Comparison of ENCODE assay signal across 8 mouse cellular contexts in the genomic region with DNA sequence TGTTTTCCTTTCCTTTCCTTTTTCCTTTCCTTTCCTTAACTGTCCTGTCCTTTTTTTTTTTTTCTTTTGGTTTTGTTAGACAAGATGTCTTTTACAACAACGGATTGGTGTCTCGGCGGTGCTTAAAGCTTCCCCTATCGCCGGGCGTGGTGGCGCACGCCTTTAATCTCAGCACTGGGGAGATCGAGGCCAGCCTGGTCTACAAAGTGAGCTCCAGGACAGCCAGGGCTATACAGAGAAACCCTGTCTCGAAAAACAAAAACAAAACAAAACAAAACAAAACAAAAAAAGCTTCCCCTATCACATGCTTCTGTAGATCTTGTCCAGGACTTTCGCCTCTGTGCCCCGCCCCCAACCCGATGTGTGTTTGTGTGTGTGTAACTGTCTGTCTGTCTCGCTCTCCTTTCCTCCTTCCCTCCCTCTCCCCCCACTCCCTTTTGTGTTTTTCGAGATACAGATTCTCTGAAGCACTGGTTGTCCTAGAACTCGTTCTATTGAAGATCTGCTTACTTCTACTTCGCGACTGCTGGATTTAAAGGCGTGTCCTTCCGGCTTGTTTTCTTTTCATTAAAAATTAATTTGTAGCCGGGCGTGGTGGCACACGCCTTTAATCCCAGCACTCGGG. TPM values are rescaled to one million over a fixed set of nuclear protein-coding genes. Genes with fewer than 3 reads are reported as not detected.
DNase-seq lines count a peak whose midpoint lies in the region; TF ChIP-seq lines count a peak whose summit lies in the region.

No protein-coding gene starts in this region.

- WGBS in forebrain, embryonic 10.5 days, result 7% methylated on average over 24 of the region's 24 CpGs
- 1% methylated on average over 24 of the region's 24 CpGs for WGBS in small intestine, adult 2 months

- no peaks in the 10 kb centered on the region for H3K27me3 ChIP-seq in forebrain, embryonic 10.5 days (ENCODE audit: poor library complexity, severe bottlenecking)
- no peaks in the 10 kb centered on the region for H3K27me3 ChIP-seq in small intestine, adult 2 months (ENCODE audit: control insufficient read depth, insufficient read depth, low read length)

- H3K9me3 ChIP-seq in forebrain, embryonic 10.5 days, result no peaks in the 10 kb centered on the region

- peak overlapping the region; percentile 92 for H3K4me3 ChIP-seq in forebrain, embryonic 10.5 days
- H3K4me3 ChIP-seq in small intestine, adult 2 months (ENCODE audit: low read depth, low read length), result peak overlapping the region; percentile 84

- no peak for TF ChIP-seq CTCF in small intestine, adult 2 months (IDR thresholded peaks at IDR 0.05; ENCODE audit: extremely low read depth, insufficient read length, insufficient replicate concordance, low read depth, low read length)

- peak; percentile 46 for DNase-seq in embryo, embryonic 10.5 days (ENCODE audit: low spot score)
- no peak for DNase-seq in embryo, embryonic 9.5 days (ENCODE audit: extremely low spot score)
- DNase-seq in CD4-positive, CD25-positive, alpha-beta regulatory T cell, adult 2 months (ENCODE audit: low read depth, low spot score), result peak; percentile 54
- no peak for DNase-seq in forebrain, embryonic 10.5 days (ENCODE audit: extremely low spot score, low spot score)
- peak; percentile 52 for DNase-seq in liver
- no peak for DNase-seq in cerebellum, adult 11 months
- no peak for DNase-seq in thymus, postnatal 36 days

- peaks cover 19% of the 10 kb centered on the region for H3K4me1 ChIP-seq in forebrain, embryonic 10.5 days
- no peaks in the 10 kb centered on the region; the same call in 1 of the 2 replicates for H3K4me1 ChIP-seq in small intestine, adult 2 months (ENCODE audit: control insufficient read depth, insufficient read depth, insufficient read length, low read length)

- no peak for TF ChIP-seq POLR2A in small intestine, adult 2 months (IDR thresholded peaks at IDR 0.05; ENCODE audit: low read depth, low read length)

- peaks cover 29% of the 10 kb centered on the region for H3K36me3 ChIP-seq in forebrain, embryonic 10.5 days (replicated peaks)
- H3K36me3 ChIP-seq in small intestine, adult 2 months (ENCODE audit: control insufficient read depth, insufficient read depth, low read length), result 0 out of 2 replicates have a peak, but pooled peaks cover 7% of the 10 kb centered on the region

- peak overlapping the region; percentile 90 for H3K27ac ChIP-seq in forebrain, embryonic 10.5 days
- peak overlapping the region; percentile 51 for H3K27ac ChIP-seq in small intestine, adult 2 months (ENCODE audit: insufficient read depth, low read depth, low read length)

RNA-seq across cellular contexts. Expression of a gene that starts 0.5 kb away (rescaled TPM):
- 162 and 167 TPM in 2 replicates for polyA plus RNA-seq in forebrain, embryonic 10.5 days (2016; fragmentation: Nextera tagmentation; extraction: Ambion mirVana)
- 26.0 and 49.6 TPM in 2 replicates for polyA plus RNA-seq in small intestine, adult 2 months (2012; rRNA removed)

RNA-seq across cellular contexts. Expression of a gene that starts 9.9 kb away (rescaled TPM):
- polyA plus RNA-seq in forebrain, embryonic 10.5 days (2016; fragmentation: Nextera tagmentation; extraction: Ambion mirVana), result 0.43 and 0.69 TPM in 2 replicates
- 0.19 TPM in 1 of 2 replicates, not detected in the other for polyA plus RNA-seq in small intestine, adult 2 months (2012; rRNA removed)

RNA-seq across cellular contexts. Expression of a gene that starts 10.0 kb away (rescaled TPM):
- polyA plus RNA-seq in forebrain, embryonic 10.5 days (2016; fragmentation: Nextera tagmentation; extraction: Ambion mirVana), result 1,888 and 1,960 TPM in 2 replicates
- 1,627 and 2,207 TPM in 2 replicates for polyA plus RNA-seq in small intestine, adult 2 months (2012; rRNA removed)

RNA-seq across cellular contexts. Expression of a gene that starts 11.9 kb away (rescaled TPM):
- 0.79 and 1.0 TPM in 2 replicates for polyA plus RNA-seq in forebrain, embryonic 10.5 days (2016; fragmentation: Nextera tagmentation; extraction: Ambion mirVana)
- polyA plus RNA-seq in small intestine, adult 2 months (2012; rRNA removed), result 57.7 and 115 TPM in 2 replicates

RNA-seq across cellular contexts. Expression of a gene that starts 12.0 kb away (rescaled TPM):
- polyA plus RNA-seq in forebrain, embryonic 10.5 days (2016; fragmentation: Nextera tagmentation; extraction: Ambion mirVana), result 57.7 and 60.3 TPM in 2 replicates
- polyA plus RNA-seq in small intestine, adult 2 months (2012; rRNA removed), result 22.8 and 35.9 TPM in 2 replicates

Comparison
In these comparisons a context has a peak if more than half of its experiments do, and no peak if none do; other contexts are left out.
1. DNase-seq: peak in embryo, embryonic 10.5 days (single experiment), CD4-positive, CD25-positive, alpha-beta regulatory T cell, adult 2 months (single experiment) and liver (single experiment); none in embryo, embryonic 9.5 days (single experiment), forebrain, embryonic 10.5 days (single experiment), cerebellum, adult 11 months (single experiment) and thymus, postnatal 36 days (0 of 2).